Mouse (Mus musculus): ENCODE data around the gene Prlr. TPM values are rescaled to one million over a fixed set of nuclear protein-coding genes. Genes with fewer than 3 reads are reported as not detected.

The Prlr gene
- polyA plus RNA-seq (2017; shearing (Covaris generic)), result 0.41 TPM

DNA sequence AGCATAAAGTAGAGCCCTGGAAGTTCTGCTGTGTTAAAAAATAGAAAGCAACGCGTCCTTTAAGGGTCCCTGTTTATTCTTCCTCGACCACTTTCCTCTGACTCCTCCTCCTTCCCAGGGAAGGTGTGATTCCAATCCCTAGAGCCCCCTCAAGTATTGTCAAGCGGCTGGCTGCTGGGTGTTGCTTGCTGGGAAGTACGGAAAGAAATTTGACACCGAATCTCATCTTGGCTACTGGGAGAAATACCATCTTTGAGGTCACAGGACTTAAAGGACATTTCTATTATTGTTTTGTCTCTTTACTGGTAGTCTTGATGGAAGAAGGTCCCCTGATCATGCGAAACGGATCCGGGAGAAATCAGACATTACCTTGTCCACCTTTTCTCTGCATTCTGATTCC, at the start of gene Prlr:
TSS of gene Prlr (plus strand) at position 156 of the 400 bp plus-strand sequence.

GRCm38 (mm10) chr15:10325080-10325479, 148.0 kb downstream of the Prlr start, which contains the start of gene Gm21973:
Gene Gm21973, plus strand, starts transcription at chr15:10325380.

DNA sequence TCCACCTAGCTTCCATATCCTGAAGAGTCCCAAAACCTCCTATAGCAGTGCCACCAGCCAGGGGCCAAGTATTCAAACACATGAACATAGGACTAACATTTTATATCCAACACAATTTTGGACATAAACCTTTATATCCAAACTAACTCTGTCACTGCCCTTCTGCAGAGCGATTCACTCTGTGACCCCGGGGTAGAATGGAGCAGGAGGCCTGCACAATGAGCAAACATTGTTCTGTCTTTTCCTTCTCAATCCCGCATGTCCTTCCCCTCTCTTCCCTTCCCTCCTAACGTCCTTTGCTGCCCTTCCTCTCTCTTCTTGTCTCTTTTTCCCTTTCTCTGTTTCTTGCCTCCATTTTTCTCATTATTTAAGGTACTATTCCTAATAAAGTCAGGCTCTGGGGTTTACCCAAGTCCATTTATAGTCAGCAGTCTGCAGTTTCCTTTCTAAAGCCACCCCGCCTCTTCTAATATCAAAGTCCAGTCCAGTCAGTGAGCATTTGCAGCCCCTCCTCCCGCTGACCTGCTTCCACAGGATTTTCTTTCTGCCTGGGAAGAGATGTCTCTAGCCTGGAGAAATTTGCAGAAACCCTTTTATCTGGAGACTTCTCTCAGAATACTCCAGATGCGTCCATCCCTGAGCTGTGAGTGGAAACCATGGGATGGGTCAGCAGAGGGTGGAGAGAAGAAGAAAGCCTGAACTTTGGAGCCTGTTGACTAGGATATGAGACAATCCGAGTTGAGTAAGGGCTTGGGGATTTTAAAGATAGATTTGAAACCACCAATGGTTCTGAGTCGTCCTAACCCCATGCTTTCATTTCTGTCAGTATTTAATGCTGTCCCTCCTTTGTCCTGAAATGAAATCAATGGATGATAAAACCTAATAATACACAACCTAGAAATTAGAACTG, 181.3 kb downstream of the Prlr start, which contains the start of gene Agxt2:
TSS of gene Agxt2 (plus strand) at position 494 of the 910 bp plus-strand sequence.

Other genes starting within 250 kb of the Prlr start
- not detected for gene Gm21973, start 148.1 kb downstream of the Prlr start, polyA plus RNA-seq (2017; shearing (Covaris generic))
- not detected for gene Agxt2, start 181.3 kb downstream of the Prlr start, polyA plus RNA-seq (2017; shearing (Covaris generic))